Mouse (Mus musculus): ENCODE measurements at regions not wholly inside any gene's neighbourhood (a gene's known extent, or its start where the extent isn't known, plus 50 kb on each side); places are given as distances from the start of the nearest gene placed in this dataset.

- TF ChIP-seq POLR2A (IDR thresholded peaks at IDR 0.05; ENCODE audit: low read depth, low read length) (no peak), CTCF (conservative IDR thresholded peaks at IDR 0.05; ENCODE audit: insufficient read depth, insufficient read length, low read depth, low read length) (no peak)
These were observed 634.9 kb upstream of the Adamts5 start for GRCm38 (mm10) chr16:86536479-86536878.

Measured in kidney, adult 2 months (tissue).